8 mouse cellular contexts compared by ENCODE assay signal in genomic region chr6:50381504-50382091, GRCm38 (mm10).
DNase-seq lines count a peak whose midpoint lies in the region; ATAC-seq lines count a peak whose summit lies in the region.

No protein-coding gene starts in this region.

- no peak overlapping the region for H3K27ac ChIP-seq in neural tube, embryonic 15.5 days (replicated peaks)
- H3K27ac ChIP-seq in embryonic facial prominence, embryonic 11.5 days (replicated peaks; ENCODE audit: low read depth, low read length): no peak overlapping the region
- H3K27ac ChIP-seq in lung, embryonic 16.5 days (ENCODE audit: low read length): peak overlapping the region; percentile 78
- H3K27ac ChIP-seq in midbrain, embryonic 15.5 days: no peak overlapping the region

- H3K9ac ChIP-seq in neural tube, embryonic 15.5 days (replicated peaks): no peak overlapping the region
- H3K9ac ChIP-seq in embryonic facial prominence, embryonic 11.5 days (replicated peaks; ENCODE audit: low read length): no peak overlapping the region
- peak overlapping the region; percentile 49; the same call in 1 of the 2 replicates for H3K9ac ChIP-seq in lung, embryonic 16.5 days (ENCODE audit: low read length)
- no peak overlapping the region for H3K9ac ChIP-seq in midbrain, embryonic 15.5 days

- no peaks in the 10 kb centered on the region for H3K36me3 ChIP-seq in neural tube, embryonic 15.5 days
- H3K36me3 ChIP-seq in embryonic facial prominence, embryonic 11.5 days (replicated peaks; ENCODE audit: control insufficient read depth, insufficient read depth, low read depth, low read length): no peaks in the 10 kb centered on the region
- no peaks in the 10 kb centered on the region for H3K36me3 ChIP-seq in lung, embryonic 16.5 days (ENCODE audit: control insufficient read depth, insufficient read depth, low read length)
- H3K36me3 ChIP-seq in midbrain, embryonic 15.5 days (replicated peaks): no peaks in the 10 kb centered on the region

- no peak for ATAC-seq in neural tube, embryonic 15.5 days (ENCODE audit: low FRiP score)
- no peak for ATAC-seq in embryonic facial prominence, embryonic 11.5 days (replicated peaks; ENCODE audit: insufficient number of reproducible peaks, low FRiP score, low TSS enrichment, low read depth)
- peak; percentile 75 for ATAC-seq in lung, embryonic 16.5 days (ENCODE audit: low read depth)
- no peak for ATAC-seq in midbrain, embryonic 15.5 days (replicated peaks)

- DNase-seq in neural tube, embryonic 10.5 days (ENCODE audit: extremely low spot score, low spot score): no peak
- peak; percentile 65 for DNase-seq in embryonic facial prominence, embryonic 11.5 days (ENCODE audit: low spot score)
- DNase-seq in kidney, adult 8-10 months: peak; percentile 25 to 35
- DNase-seq in thymus, postnatal 14 days: peak; percentile 75
- no peak for DNase-seq in frontal cortex, postnatal 10 days (ENCODE audit: low spot score in 2 of 2)

- H3K4me1 ChIP-seq in neural tube, embryonic 15.5 days: 0 out of 2 replicates have a peak, but pooled peaks cover 2% of the 10 kb centered on the region
- H3K4me1 ChIP-seq in embryonic facial prominence, embryonic 11.5 days (ENCODE audit: control insufficient read depth, insufficient read depth, low read length): no peaks in the 10 kb centered on the region
- peaks cover 11% of the 10 kb centered on the region; the same call in 1 of the 2 replicates for H3K4me1 ChIP-seq in lung, embryonic 16.5 days (replicated peaks; ENCODE audit: control insufficient read depth, insufficient read depth, low read length)
- no peaks in the 10 kb centered on the region for H3K4me1 ChIP-seq in midbrain, embryonic 15.5 days

- no peaks in the 10 kb centered on the region for H3K9me3 ChIP-seq in neural tube, embryonic 15.5 days (replicated peaks)
- no peaks in the 10 kb centered on the region for H3K9me3 ChIP-seq in embryonic facial prominence, embryonic 11.5 days (replicated peaks; ENCODE audit: control insufficient read depth, low read length)
- H3K9me3 ChIP-seq in lung, embryonic 16.5 days (ENCODE audit: control insufficient read depth, low read length): no peaks in the 10 kb centered on the region; the same call in 1 of the 2 replicates
- H3K9me3 ChIP-seq in midbrain, embryonic 15.5 days: no peaks in the 10 kb centered on the region

- H3K4me3 ChIP-seq in neural tube, embryonic 15.5 days (replicated peaks): no peak overlapping the region
- H3K4me3 ChIP-seq in embryonic facial prominence, embryonic 11.5 days (ENCODE audit: low read depth, low read length): no peak overlapping the region
- H3K4me3 ChIP-seq in lung, embryonic 16.5 days (ENCODE audit: low read length): peak overlapping the region; percentile 38
- H3K4me3 ChIP-seq in midbrain, embryonic 15.5 days: no peak overlapping the region

- WGBS in neural tube, embryonic 15.5 days: 40% methylated on average over 11 of the region's 11 CpGs
- 29% methylated on average over 11 of the region's 11 CpGs for WGBS in embryonic facial prominence, embryonic 11.5 days
- 17% methylated on average over 11 of the region's 11 CpGs for WGBS in lung, embryonic 16.5 days
- WGBS in midbrain, embryonic 15.5 days: 40% methylated on average over 11 of the region's 11 CpGs

- peak overlapping the region; percentile 15; the same call in 1 of the 2 replicates for H3K4me2 ChIP-seq in neural tube, embryonic 15.5 days
- H3K4me2 ChIP-seq in embryonic facial prominence, embryonic 11.5 days (ENCODE audit: low read depth, low read length): no peak overlapping the region; the same call in 1 of the 2 replicates
- peak overlapping the region; percentile 54 for H3K4me2 ChIP-seq in lung, embryonic 16.5 days (ENCODE audit: low read depth, low read length)
- H3K4me2 ChIP-seq in midbrain, embryonic 15.5 days: no peak overlapping the region

- H3K27me3 ChIP-seq in neural tube, embryonic 15.5 days (replicated peaks): no peaks in the 10 kb centered on the region
- no peaks in the 10 kb centered on the region for H3K27me3 ChIP-seq in embryonic facial prominence, embryonic 11.5 days (ENCODE audit: control insufficient read depth, insufficient read depth, low read length)
- no peaks in the 10 kb centered on the region for H3K27me3 ChIP-seq in lung, embryonic 16.5 days (ENCODE audit: control insufficient read depth, insufficient read depth, low read depth, low read length)
- no peaks in the 10 kb centered on the region for H3K27me3 ChIP-seq in midbrain, embryonic 15.5 days (replicated peaks)

Comparison
In these comparisons a context has a peak if more than half of its experiments do, and no peak if none do; other contexts are left out.
1. H3K4me2 ChIP-seq: peak in neural tube, embryonic 15.5 days (single experiment) and lung, embryonic 16.5 days (single experiment); none in embryonic facial prominence, embryonic 11.5 days (single experiment) and midbrain, embryonic 15.5 days (single experiment).
2. DNase-seq: peak in embryonic facial prominence, embryonic 11.5 days (single experiment), kidney, adult 8-10 months (2 of 2) and thymus, postnatal 14 days (single experiment); none in neural tube, embryonic 10.5 days (single experiment) and frontal cortex, postnatal 10 days (0 of 2).